Mouse (Mus musculus) megakaryocyte, embryonic 14.5 days (primary cell): ENCODE results near the gene Acvr1.

Experiments used
- FLI1 ChIP-seq: IDR thresholded peaks from 2 replicates; pipeline ENCODE4 v1.6.1; 2012; ENCODE audit warnings: low read length, inconsistent platforms, mixed read lengths
- GATA1 ChIP-seq: IDR thresholded peaks from 3 replicates; pipeline ENCODE4 v1.6.1; 2012; ENCODE audit warnings: mixed read lengths, low read length, inconsistent platforms, borderline replicate concordance

DNA sequence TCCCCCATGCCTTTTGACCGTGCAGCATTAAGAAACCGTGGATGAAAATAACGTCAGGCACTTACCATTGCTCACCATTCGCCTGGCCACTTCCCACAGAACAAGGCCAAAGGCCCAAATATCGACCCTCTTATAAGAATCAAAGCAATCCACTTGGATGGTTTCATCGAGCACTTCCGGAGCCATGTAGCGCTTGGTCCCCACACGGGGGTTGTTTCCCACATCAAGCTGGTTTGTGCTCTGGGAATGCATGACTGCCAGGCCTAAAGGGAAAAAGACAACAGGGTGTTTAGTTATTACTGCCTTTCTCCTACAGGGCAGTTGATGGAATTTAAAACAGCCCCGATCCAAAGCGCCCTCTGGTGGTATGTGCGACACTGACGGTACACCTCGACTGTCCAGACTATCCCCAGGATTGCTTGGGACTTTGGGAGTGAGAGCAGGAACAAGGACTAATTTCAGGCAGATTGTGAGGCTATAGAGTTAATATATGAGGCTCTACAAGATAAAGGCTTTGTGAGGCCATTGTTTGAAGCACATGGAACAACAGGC lies 108.1 kb downstream of the Acvr1 start:
- TF ChIP-seq GATA1 (no peak), FLI1 (no peak)
